Mouse (Mus musculus): Measurements from ENCODE around the gene A630089N07Rik. TPM values are rescaled to one million over a fixed set of nuclear protein-coding genes. Genes with fewer than 3 reads are reported as not detected.

Gene A630089N07Rik
- polyA plus RNA-seq (2012; rRNA removed), result 0.61 and 0.92 TPM in 2 replicates

DNA sequence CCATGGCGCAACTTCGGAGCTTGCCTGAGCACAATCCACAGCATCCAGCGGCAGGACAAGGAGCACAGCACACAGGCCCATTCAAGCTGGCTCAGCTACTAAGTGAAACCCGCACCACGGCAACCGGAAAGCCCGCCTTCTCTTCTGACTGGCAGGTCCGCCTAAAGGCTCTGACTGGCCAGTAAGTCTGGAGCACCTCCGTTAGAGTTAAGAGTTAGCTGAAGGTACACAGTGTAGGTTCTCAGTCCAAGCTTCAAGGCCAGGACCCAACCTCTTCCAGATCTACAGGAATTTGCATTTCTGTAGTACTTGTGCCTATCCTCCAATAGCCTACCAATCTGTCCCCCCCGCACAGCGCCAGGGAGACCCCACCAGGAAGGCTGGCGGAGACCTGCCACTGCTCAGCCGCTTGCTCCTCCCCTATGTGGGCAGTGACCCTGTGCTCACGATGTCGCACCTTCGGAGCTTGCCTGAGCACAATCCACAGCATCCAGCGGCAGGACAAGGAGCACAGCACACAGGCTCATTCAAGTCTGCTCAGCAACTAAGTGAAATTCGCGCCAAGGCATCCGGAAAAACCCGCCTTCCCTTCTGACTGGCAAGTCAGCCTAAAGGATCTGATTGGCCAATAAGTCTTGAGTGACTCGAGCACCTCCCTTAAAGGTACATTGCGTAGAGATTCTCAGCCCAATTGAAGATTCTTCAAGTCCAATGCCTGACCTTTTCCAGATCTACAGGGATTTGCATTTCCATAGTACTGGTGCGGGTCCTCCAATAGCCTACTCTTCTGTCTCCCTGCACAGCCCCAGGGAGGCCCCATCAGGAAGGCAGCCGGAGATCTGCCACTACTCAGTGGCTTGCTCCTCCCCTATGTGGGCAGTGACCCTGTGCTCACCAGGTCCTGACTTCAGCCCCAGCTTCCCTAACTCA, at the start of gene A630089N07Rik:
Gene A630089N07Rik (minus strand): TSS at position 562 of the 930 bp plus-strand sequence.

GRCm38 (mm10) chr16:97996616-97997382, 85.5 kb downstream of the A630089N07Rik start, which contains the start of gene B230307C23Rik:
Gene B230307C23Rik (plus strand): TSS chr16:97997315.

GRCm38 (mm10) chr16:97962151-97962948, 119.9 kb downstream of the A630089N07Rik start, which contains the start of the genes C2cd2 and Zbtb21:
Gene C2cd2 (minus strand): TSS chr16:97962598.
Gene Zbtb21 (minus strand): TSS chr16:97962622.

Other genes starting within 250 kb of the A630089N07Rik start
- gene Prdm15, start 230.6 kb downstream of the A630089N07Rik start, polyA plus RNA-seq (2012; rRNA removed), result 23.9 and 27.8 TPM in 2 replicates
- 28.9 and 58.6 TPM in 2 replicates for gene C2cd2, start 119.9 kb downstream of the A630089N07Rik start, polyA plus RNA-seq (2012; rRNA removed)
- 18.4 and 22.9 TPM in 2 replicates for gene Zbtb21, start 119.8 kb downstream of the A630089N07Rik start, polyA plus RNA-seq (2012; rRNA removed)
- 4.2 and 5.0 TPM in 2 replicates for gene B230307C23Rik, start 85.1 kb downstream of the A630089N07Rik start, polyA plus RNA-seq (2012; rRNA removed)

Measured in ovary, adult 2 months (tissue).